Mouse (Mus musculus) lung, postnatal 14 days (tissue): Measurements from ENCODE around the gene Rasgef1b.
A peak's percentile ranks its signal among the peaks of the same experiment; 100 is the strongest.

ENCODE experiments used
- DNase-seq: peaks from one replicate; pipeline ENCODE4 v3.0.0; 2021

The Rasgef1b gene

GRCm38 (mm10) chr5:99279016-99279757 lies 449.7 kb downstream of the Rasgef1b start:
- DNase-seq: no peak

GRCm38 (mm10) chr5:99278364-99278763 lies 450.5 kb downstream of the Rasgef1b start:
- DNase-seq: no peak

GRCm38 (mm10) chr5:99277536-99277935 lies 451.3 kb downstream of the Rasgef1b start:
- DNase-seq: no peak

- no peak for DNase-seq
These were observed 454.7 kb downstream of the Rasgef1b start for GRCm38 (mm10) chr5:99274119-99274563.

- DNase-seq: peak; percentile 43
These were observed 457.3 kb downstream of the Rasgef1b start for GRCm38 (mm10) chr5:99271531-99271930.

- no peak for DNase-seq
These were observed 459.7 kb downstream of the Rasgef1b start for GRCm38 (mm10) chr5:99269131-99269530.

- no peak for DNase-seq
These were observed 461.5 kb downstream of the Rasgef1b start for GRCm38 (mm10) chr5:99267338-99267737.

- no peak for DNase-seq
These were observed 462.6 kb downstream of the Rasgef1b start for GRCm38 (mm10) chr5:99266301-99266700.

GRCm38 (mm10) chr5:99262197-99262920 lies 466.5 kb downstream of the Rasgef1b start:
- DNase-seq: no peak

- DNase-seq: no peak
These were observed 467.6 kb downstream of the Rasgef1b start for GRCm38 (mm10) chr5:99261121-99261724.

- no peak for DNase-seq
These were observed 470.8 kb downstream of the Rasgef1b start for GRCm38 (mm10) chr5:99258003-99258500.

- DNase-seq: peak; percentile 97
These were observed 476.4 kb downstream of the Rasgef1b start for GRCm38 (mm10) chr5:99252203-99253135.

- peak; percentile 35 for DNase-seq
These were observed 477.3 kb downstream of the Rasgef1b start for GRCm38 (mm10) chr5:99251379-99252202.

- no peak for DNase-seq
These were observed 478.0 kb downstream of the Rasgef1b start for GRCm38 (mm10) chr5:99250820-99251219.

- peak; percentile 100 for DNase-seq
These were observed 480.4 kb downstream of the Rasgef1b start for GRCm38 (mm10) chr5:99248501-99248900.

GRCm38 (mm10) chr5:99247915-99248314 lies 480.9 kb downstream of the Rasgef1b start:
- no peak for DNase-seq

- no peak for DNase-seq
These were observed 481.4 kb downstream of the Rasgef1b start for GRCm38 (mm10) chr5:99247441-99247840.

- no peak for DNase-seq
These were observed 481.9 kb downstream of the Rasgef1b start for GRCm38 (mm10) chr5:99246972-99247371.

- no peak for DNase-seq
These were observed 486.7 kb downstream of the Rasgef1b start for GRCm38 (mm10) chr5:99241988-99242740.

GRCm38 (mm10) chr5:99240501-99240900 lies 488.4 kb downstream of the Rasgef1b start:
- DNase-seq: no peak

GRCm38 (mm10) chr5:99239677-99240076 lies 489.2 kb downstream of the Rasgef1b start:
- no peak for DNase-seq
